Mouse (Mus musculus) layer of hippocampus, adult 6 months (tissue): ENCODE results near the gene Ccdc51. TPM values are rescaled to one million over a fixed set of nuclear protein-coding genes. Genes with fewer than 3 reads are reported as not detected.

Experiments
- long read RNA-seq, 2 experiments: library from polyadenylated mRNA; unstranded; transcript quantifications; one replicate each; pipeline ENCODE4 v2.0.0; 2019 to 2020
- polyA plus RNA-seq: library from polyadenylated mRNA; unstranded; fragments of <200 nt; fragmentation: Nextera tagmentation; gene quantifications from 2 replicates; pipeline ENCODE4 v1.2.3, GENCODE M21; 2021

Gene Ccdc51
- polyA plus RNA-seq = 3.6 and 4.4 TPM in 2 replicates
- long read RNA-seq, experiment 1, transcript Ccdc51-201 (4 exons, 1,526 nt) = major isoform, 11 of 18 reads
- long read RNA-seq, experiment 1, partial matches to known transcripts = 3 of 18 reads
- long read RNA-seq, experiment 1, other reads (novel, unspliced or antisense) = 4 of 18 reads
- long read RNA-seq, experiment 2, transcript Ccdc51-201 (4 exons, 1,526 nt) = major isoform, 11 of 16 reads
- long read RNA-seq, experiment 2, partial matches to known transcripts = 1 of 16 reads
- long read RNA-seq, experiment 2, other reads (novel, unspliced or antisense) = 4 of 16 reads

DNA sequence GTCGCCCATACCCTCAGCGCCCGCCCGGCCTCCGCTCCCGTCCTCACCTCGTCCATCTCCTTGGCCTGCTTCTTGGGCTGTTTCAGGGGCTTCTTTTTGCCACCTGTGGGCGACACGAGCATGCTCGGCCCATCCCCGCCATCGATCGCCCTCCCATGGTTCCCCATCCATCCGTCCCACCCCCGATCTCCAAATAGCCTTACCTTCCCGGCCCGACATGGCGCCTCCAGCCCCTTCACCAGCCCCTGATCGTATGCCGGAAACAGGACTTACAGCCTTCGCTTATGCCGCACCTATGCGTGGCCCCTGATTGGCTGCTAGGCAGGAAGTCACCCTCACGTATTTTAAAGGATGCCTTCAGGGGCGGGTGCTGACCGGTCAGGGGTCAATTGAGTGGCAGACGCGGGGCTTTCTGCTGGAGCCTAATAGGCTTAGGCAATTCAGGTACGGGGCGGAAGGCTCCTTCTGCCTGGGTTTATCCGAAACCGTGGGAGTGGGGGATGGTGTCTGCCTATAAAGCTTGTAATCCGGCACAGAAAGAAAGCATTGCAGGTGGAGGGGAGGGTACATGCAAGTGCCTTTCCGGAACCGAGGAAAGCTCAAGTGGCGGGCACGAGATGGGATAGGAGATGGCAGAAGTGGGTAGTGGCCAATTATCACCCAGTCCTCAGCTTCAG, at the start of gene Ccdc51, which contains the start of gene Tma7:
Gene Ccdc51, plus strand, starts transcription at position 370 of the 677 bp plus-strand sequence.
Gene Tma7, minus strand, starts transcription at position 464 of the 677 bp plus-strand sequence.

DNA sequence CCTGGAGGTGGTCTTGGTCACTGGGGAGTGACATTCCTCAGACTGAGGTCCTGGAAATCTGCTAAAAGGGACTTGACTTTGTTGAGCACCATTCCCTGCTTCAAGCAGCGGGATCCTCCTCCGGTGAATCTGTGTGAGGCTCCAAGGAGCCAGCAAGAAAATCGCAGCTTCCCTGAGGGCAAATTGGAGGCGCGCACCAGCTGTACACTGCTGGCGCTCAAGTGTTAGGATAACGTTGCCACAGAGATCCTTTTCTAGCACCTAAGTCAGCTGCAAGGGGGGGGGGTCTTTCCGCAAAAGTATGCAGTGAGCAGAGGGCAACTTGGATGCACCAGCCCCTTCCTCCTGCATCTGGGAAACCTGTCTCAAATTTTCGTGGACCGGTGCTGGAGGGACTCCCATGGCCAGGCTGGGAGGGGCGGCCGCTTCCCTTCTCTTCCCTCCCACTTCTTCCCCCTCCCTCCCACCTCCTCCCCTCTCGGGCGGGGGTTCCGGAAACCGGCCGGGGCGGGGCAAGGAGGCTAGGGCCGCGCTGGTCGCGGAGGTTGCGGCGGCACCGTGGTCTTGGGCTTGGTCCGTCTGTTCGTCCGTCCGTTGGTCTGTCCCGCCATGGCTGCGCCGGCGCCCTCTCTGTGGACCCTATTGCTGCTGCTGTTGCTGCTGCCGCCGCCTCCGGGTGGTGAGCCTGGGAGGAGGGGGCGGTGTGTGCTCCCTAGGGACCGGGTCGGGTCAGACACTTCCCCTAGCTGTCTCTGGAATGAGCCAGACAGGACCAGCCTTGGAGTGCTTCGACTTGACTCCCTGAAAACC, 44.0 kb upstream of the Ccdc51 start, which contains the start of gene Shisa5:
Gene Shisa5, plus strand, starts transcription at position 480 of the 810 bp plus-strand sequence.

DNA sequence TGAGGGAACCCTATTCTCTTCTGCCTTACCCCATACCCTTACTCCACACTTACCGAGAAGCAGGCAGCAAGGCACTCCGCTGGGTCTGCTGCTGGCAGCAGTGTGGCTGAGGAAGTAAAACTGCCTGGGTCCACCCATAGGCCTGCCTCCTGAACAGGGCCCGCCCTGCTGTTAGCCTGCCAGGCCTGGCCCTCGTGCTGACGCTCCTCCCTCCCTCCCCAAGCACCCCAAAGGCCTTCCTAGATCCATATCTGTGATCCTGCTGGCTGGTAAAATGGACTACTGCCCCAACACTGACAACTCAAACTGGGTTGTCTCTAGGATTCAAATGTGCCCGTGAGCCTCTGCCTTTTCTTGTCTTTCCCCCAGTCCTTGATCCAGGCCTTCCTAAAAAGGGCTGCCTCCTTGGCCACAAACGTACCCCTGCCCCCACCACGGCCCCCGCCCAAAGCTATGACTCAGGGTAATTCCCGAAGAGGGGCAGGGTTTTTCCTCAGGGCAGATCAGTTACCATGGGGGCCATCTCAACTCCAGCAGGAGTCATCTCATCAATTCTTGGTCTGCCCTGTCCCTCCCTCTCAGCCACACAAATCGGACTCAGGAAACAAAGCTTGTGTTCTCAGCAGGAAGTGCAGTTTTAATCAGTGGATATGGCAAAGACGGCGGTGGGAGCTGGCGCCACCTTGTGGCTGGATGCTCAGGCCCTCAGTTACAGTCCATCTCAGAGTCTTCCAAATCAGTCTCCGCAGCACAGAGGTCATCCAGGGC, 23.0 kb upstream of the Ccdc51 start, which contains the start of gene Trex1:
Gene Trex1, minus strand, starts transcription at position 599 of the 768 bp plus-strand sequence.

DNA sequence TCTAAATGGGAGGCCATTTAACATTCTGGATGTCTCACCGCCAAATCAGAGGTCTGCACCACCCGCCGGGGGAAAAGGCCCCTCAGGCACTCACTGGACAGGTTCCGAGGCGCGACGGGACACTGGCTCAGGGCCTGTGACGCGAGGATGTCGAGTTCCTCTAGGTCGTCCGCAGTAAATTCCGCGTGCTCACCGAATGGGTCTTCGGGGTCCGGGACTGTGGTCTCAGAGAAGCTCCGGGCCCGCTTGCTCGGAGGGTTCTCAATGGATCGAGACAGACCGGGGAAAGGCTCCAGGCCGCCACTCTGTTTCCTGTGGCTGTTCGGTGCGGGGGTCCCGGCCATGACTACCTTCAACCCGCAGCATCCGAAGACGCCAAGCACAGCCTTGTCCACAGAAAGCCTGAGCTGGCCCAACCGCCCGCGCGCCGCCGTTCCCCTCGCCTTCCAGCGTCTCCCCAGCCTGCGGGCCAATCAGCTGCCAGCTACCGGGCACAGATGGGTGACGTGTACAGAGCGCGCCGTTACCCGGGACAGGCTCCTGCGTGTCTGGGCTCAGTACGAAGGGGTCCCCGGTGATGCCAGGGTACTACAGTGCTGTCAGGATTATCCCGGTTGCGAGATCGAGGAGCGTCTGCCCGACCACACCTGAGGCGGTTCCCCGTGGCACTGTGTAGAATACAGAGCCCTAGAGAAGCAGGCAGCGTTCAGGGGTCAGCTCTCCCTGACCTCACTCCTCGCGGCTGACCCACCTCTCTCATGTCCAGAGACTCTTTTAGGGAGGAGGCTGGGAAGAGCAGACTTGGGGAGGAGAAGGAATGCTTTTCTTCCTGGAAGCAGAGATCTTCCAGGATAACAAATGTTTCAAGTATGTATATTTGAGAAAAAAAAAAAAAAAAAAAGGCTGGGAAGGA, 8.4 kb upstream of the Ccdc51 start, which contains the start of gene Atrip:
Gene Atrip, minus strand, starts transcription at position 464 of the 913 bp plus-strand sequence.

DNA sequence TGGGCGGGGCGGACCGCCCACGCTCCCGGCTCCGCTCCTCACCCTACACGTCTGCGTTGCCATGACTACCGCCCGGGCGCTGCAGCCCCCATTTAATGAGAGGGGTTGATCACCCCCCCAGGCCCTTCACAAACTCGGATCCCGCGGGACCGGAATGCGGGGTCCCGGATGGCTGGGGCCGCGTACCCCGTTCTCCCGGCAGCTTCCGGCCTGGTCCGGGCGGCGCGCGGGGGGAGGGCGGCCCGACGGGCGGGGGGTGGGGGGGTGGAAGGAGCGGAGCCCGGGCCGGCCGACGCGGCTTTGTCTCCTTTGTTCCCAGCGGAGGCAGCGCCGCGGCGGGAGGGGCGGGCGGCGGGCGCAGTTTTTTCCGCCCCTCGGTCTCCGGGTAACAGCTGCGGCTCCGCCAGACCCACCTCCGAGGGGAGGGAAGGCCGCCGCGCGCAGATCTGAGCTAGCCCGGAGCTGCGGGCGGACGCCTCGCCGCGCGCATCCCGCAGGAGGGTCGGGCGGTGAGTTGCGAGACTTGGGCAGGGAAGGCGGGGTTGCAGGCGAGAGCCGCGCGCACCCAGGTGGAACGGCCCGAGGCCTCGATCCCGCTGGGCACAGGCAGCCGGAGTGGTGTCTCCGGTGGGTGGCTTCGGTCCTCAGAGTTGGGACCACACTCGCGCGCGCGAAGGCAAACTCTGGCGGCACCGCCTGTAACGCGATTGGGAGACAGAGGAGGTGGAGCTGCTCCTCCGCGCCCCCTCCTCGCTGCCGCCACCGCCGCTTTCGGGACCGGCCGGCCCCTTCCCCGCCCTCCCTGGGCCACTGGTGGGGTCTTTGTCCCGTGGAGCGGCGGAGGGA, 13.1 kb downstream of the Ccdc51 start, which contains the start of gene Plxnb1:
Gene Plxnb1, plus strand, starts transcription at position 253 of the 846 bp plus-strand sequence.

Other genes with a start within 250 kb of the Ccdc51 start
- gene Slc26a6, start 229.2 kb upstream of the Ccdc51 start, polyA plus RNA-seq = 9.3 and 12.2 TPM in 2 replicates
- gene Tmem89, start 167.9 kb upstream of the Ccdc51 start, polyA plus RNA-seq = 1.0 and 2.9 TPM in 2 replicates
- 652 and 670 TPM in 2 replicates for gene Uqcrc1, start 145.9 kb upstream of the Ccdc51 start, polyA plus RNA-seq
- gene Col7a1, start 128.9 kb upstream of the Ccdc51 start, polyA plus RNA-seq = not detected in 2 replicates
- not detected in 2 replicates for gene Ucn2, start 96.5 kb upstream of the Ccdc51 start, polyA plus RNA-seq
- 4.7 and 5.6 TPM in 2 replicates for gene Pfkfb4, start 90.7 kb upstream of the Ccdc51 start, polyA plus RNA-seq
- gene Shisa5, start 43.9 kb upstream of the Ccdc51 start, polyA plus RNA-seq = 119 and 124 TPM in 2 replicates
- 12.0 and 12.5 TPM in 2 replicates for gene Trex1, start 22.8 kb upstream of the Ccdc51 start, polyA plus RNA-seq
- 19.7 and 20.0 TPM in 2 replicates for gene Atrip, start 8.4 kb upstream of the Ccdc51 start, polyA plus RNA-seq
- gene Tma7, start 94 bp downstream of the Ccdc51 start, polyA plus RNA-seq = 619 and 702 TPM in 2 replicates
- gene Plxnb1, start 12.9 kb downstream of the Ccdc51 start, polyA plus RNA-seq = 15.1 and 22.6 TPM in 2 replicates
- gene Fbxw21, start 79.5 kb downstream of the Ccdc51 start, polyA plus RNA-seq = not detected in 2 replicates
- 0.10 and 0.36 TPM in 2 replicates for gene Fbxw13, start 113.5 kb downstream of the Ccdc51 start, polyA plus RNA-seq
- gene Fbxw20, start 152.3 kb downstream of the Ccdc51 start, polyA plus RNA-seq = not detected in 2 replicates
- not detected in 2 replicates for gene Fbxw14, start 205.2 kb downstream of the Ccdc51 start, polyA plus RNA-seq